Mouse (Mus musculus) c-Kit-positive CD71-negative TER-119-negative erythroid progenitor cells, embryonic 14.5 days (primary cell): ENCODE data around the gene Fhl4.

Source experiments
- DNase-seq: peaks from one replicate; pipeline ENCODE4 v3.0.0-alpha.2; 2013; ENCODE audit warnings: low read depth

Gene Fhl4

DNA sequence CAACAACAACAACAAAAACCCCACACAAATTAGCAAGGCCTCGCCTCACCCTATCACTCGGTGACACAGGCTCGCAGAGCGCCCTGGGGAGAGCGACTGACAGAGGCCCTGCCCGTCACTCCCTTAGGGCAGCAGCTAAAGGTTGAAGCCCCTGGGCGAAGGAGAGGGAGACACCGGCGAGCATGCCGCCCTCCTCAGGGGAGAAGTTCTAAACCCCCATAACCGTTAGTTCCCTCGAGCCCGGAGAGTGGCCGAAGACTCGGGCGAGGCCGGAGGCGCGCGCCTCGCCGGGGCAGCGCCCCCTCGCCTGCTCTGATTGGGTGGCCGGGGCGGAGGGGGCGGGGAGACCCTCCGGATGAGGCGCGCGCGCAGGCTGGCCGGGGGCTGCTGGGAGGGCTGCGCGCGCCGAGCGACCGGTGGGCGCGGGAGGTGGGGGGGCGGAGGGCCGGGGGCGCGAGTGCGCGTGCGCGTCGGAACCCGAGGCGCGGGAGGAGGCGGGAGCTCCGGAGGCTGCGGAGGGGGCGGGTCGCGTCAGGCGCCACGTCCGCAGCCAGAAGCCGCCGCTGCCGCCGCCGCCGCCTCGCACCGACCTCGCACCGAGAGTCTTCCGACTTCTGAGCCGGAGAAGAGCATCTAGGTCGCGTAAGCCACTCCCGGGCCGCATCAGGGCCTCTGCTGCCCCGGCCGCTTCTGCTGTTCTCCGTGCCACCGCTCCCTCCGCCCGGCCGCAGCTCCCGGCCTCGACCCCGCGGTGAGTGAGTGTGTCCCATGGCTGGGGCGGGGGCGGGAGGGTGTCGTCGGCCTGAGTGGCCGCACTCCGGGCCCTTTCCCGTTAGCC lies at the start of gene Fhl4, which contains the start of gene Tmem263:
Fhl4 (minus strand) TSS at position 249 of the 838 bp plus-strand sequence.
Tmem263 (plus strand) TSS at position 381 of the 838 bp plus-strand sequence.
- DNase-seq: peak; percentile 79

DNA sequence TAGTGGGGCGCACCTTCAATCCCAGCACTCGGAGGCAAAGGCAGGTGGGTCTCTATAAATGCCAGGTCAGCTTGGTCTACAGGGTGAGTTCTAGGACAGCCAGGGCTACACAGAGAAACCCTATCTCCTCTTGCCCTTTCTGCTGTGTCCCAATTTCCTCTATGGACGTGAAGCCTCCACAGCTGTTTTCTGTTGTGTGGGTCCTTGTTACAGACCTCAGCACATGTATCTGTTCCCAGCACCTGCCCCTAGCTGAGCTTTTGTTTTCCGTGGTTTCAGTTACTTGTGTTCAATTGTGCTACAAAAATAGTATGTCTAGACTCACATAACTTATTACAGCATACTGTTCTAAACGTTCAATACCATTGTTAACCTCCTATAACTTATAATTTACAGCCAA lies 46.9 kb upstream of the Fhl4 start:
- no peak for DNase-seq

DNA sequence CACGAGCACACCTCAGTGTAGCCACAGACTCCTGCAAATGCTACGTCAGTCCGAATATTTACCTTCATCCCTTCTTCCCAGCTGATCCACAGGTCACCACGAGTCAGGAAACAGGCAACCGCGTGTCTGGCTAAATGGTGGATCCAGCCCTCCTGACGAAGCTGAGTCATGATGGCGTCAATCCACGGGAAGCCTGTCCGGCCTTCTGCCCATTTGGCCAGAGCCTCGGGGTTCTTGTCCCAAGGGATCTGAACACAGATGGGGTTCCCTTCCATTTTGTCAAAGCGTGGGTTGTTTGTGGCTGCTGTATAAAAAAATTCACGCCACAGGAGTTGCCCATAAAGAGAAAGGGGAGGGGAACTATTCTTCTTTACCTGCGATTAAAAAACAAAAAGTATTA lies 44.0 kb upstream of the Fhl4 start:
- no peak for DNase-seq

DNA sequence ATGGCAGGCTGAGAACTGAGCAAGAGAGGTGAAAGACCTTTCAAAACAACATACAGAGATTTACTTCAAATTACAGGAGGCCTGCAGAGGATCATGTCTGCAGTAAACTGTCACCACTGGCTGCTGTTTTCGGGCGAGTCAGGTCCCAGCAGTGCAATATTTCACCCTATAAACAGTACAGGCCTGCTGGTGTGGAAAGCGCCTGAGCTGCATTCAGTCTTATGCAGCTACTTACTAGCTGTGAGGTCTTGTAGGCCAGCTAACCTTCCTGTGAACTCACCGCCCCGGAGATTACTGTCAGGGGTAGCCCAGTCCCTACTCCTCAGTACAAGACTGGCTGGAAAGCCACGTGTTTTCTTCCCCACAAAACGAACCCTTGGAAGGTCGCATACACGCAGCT lies 39.2 kb upstream of the Fhl4 start:
- no peak for DNase-seq

DNA sequence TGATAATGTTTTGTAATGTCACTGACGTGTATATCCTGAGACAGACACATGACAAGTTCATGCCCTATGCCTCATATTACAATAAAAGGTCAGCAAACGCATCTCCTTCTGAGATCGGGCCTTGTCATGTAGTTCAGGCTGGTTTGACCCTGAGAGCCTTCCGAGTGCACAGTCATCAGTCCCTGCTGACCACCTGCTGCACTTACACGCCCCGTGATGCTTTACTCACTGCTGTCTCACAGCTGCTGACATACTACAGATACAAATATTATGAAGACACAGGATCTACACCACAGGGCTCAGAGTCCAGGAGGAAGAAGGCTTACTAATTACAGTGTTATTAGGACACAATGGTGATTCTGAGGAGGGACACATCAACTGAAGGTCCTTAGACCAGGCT lies 34.3 kb upstream of the Fhl4 start:
- no peak for DNase-seq

DNA sequence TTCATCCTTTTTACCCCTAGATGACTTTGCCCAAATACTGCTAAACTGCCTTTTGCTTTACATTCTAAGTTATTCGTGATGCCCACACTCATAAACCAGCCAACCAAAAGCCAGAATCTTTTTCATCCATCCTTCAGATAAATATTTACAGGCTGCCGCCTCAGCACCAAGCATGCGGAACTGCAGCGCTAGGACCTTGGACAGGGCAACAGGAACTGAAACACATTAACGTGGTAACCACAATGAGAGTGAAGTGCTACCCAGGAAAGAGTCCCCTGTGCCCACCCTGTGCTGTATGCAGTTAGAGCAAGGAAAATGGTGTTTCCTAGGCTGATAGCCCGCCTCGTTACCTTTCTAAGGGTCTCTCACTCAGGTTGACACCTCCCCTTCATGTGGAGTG lies 26.2 kb upstream of the Fhl4 start:
- DNase-seq: peak; percentile 44

DNA sequence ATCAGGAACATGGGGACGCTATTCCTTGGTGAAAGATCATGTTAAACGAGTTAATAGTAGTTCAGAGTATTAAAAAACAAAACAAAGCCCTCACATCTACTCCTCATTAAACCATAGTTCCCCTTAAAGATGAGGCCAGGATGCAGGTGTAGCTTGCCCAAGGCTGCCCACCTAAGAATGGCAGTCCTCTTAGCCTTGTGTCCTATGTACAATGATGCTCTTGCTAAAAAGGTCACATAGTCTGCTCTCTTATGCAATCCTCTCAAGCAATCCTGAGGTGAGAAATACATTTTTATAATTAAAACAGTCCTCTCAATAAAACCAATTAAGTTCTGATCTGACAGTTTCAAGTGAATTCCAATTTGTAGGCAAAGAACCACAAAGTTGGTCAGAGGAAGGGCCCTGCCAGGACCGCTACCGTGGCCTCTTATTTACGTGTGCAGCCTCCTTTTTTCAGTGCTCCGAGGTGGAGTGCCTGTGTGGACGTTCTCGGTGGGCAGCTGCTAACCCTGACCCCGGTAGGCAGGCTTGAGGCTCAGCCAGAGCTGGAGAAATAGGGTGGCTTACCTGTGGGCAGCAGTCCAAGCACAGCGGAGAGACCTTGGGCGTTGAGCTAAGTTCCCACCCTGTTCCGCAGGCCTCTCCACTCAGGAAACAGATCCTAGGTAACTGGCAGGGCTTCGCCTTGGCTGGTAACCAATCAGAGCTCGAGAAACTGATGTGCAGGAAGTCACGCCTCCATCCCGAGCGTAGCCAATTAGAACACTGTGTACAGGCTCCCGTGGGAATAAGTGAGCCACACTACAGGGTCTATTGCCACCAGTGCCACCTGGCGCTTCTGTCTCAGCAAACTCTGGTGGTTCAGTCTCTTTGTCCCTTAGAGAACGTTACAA lies 25.3 kb upstream of the Fhl4 start, which contains the start of gene Mterf2:
Mterf2 (minus strand) TSS at position 633 of the 893 bp plus-strand sequence.
- peak; percentile 91 for DNase-seq

DNA sequence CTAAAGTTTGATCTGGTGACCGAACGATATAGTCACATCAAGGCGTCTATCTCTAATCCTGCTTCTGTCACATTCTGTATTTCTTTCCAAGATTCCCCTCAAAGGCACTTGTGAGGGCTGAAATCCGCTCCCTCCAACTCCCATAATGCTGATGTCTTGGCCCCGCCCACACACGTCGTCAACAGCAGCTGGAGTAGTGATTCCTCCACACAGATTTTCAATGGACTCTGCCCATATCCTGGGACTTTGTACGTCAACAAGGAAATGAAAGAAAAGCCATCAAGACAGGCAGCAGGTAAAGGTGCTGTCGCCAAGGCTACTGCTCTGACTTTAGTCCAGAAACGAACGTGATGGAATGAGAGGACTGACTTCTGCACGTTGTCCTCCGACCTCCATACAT lies 22.9 kb upstream of the Fhl4 start:
- no peak for DNase-seq

DNA sequence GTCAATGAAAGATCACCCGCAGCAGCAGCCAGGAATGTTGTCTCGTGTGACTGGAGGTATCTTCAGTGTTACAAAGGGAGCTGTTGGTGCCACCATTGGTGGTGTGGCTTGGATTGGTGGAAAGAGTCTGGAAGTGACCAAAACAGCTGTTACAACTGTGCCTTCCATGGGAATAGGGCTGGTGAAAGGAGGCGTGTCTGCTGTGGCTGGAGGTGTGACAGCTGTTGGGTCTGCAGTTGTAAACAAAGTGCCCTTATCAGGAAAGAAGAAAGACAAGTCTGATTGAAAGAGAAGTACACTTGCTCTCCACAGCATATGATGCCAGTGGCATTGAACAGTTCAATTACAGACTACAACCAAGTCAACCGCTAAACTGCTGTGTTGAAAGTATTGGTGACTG lies 12.1 kb upstream of the Fhl4 start:
- DNase-seq: no peak

DNA sequence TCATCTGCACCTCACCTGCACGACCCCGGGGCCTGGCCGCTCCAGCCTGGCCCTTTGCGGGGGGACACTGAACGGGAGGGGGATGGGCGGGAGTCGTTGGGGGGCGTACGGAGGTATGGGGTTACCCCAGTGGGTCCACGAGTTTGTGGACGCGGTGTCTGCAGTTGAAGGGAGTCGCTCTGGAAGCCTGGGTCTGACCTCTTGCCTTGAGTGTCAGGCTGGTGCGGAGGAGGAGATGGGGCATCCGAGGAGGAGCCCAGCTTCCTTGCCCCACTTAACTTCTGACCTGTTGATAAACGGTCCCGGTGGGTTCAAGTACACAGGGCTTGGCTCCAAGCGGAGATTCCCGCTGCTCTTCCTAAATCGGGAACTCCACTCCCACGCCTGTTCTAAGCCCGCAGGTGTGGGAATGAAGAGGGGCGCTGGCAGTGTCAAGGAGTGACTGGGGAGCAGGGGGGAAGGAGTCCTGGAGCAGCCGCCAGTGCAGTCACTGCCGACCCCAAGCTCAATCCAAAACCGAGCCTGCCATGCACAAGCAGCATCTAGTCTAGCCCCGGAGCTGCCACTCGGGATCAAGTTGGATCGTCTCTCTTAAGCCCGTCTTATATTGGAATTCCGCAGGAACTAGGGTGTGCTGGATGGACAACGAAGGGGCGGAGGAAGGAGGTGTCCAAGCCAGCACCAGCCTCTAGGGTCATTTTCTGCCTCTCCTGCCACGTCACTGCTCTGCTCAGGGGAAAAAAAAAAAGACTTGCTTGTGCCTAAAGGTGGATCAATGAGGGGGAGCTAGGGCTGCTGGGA lies 990 bp upstream of the Fhl4 start:
- peak; percentile 14 for DNase-seq

DNA sequence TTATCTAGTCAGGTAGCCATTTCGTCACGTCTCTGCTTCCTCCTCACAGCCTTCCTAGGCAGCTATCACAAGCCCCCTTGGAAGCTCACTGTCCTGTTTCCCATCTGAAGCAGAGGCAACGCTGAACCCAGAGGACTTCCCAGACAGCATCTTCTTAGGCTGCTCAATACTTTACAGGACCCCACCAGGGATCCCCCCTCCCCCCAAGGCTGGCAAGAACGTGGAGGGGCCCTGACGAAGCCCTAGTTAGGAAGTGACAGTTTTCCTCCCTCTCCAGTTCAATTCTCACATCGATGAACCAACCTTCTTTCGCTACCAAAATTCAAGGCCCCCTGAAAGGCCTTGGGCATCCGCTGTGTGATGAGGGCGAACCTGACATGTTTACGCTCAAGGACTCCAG lies 454 bp downstream of the Fhl4 start:
- no peak for DNase-seq

DNA sequence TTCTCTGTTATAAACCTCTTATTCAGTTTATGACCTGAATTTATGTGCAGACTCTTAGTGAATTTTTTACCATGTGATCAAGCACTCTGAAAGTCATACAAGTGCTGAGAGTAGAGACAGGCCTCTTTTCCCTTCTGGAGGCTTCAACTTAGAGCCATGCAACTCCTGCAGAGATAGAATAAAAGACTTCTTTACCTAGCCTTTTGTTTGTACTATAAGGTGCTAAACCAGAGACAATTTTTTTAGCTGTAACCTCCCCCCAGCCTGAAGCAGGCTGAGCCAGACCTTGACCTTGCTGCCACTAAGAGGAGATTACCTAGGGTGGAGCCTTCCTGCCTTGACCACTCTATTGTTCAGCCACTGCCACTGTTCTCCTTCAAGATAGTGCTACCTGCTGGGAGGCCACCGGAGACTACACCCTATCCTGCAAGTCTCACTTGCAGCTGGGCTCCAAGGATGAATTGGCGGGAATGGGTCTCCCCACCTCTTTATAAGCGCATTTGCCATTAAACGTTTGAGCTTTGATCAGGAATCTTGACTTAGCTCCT lies 30.6 kb downstream of the Fhl4 start:
- no peak for DNase-seq

DNA sequence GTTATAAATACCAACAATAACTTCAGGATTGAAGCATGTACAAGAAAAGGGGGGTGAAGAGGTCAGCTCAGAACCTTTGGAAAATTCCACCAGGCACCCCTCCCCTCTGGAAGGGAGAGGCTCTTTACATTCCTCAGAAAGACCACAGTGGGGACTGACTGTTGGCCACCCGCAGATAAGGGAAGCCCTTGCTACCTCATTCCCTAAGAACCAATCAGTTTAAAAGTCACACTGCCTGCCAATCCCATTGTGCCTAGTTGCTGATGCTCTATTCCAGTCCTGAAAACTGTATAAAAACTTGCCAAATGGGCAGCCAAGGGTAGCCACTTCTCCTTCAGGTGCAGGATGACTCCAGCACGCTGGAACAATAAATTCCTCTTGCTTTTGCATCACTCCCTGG lies 47.4 kb downstream of the Fhl4 start:
- DNase-seq: no peak

DNA sequence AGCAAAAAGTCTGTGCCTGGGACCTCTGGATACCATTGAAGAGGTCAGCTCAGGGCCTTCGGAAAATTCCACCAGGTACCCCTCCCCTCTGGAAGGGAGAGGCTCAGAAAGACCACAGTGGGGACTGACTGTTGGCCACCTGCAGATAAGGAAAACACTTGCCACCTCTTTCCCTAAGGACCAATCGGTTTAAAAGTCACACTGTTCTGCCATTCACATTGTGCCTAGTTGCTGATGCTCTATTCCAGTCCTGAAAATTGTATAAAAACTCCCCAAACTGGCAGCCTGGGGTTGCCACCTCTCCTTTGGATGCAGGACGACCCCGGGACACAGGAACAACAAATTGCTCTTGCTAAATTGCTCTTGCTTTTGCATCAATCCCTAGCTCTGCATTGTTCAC lies 49.8 kb downstream of the Fhl4 start:
- DNase-seq: no peak

DNA sequence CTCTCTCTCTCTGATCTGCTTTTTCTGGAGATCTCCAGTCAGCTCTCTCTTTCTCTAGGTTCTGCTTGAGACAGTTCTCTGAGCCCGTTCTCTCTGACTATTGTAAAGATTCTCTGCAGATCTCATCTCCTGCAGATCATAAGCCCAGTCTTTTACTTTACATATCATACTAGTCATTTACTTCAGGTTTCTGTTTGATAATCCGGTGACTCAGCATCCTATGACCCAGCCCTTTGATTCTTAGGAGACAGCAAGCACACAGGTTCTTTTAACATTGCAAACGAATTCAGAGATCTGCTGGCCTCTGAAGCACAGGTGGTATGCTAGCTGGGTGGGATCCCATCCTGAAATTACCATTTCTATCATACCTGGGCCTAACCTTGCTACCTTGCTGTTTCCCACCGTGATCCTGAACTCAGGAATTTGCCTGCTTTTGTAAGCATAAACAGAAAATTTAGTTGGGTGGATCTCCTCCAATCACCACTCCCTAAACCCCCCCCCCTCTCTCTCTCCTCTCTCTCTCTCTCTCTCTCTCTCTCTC lies 51.6 kb downstream of the Fhl4 start:
- DNase-seq: no peak

DNA sequence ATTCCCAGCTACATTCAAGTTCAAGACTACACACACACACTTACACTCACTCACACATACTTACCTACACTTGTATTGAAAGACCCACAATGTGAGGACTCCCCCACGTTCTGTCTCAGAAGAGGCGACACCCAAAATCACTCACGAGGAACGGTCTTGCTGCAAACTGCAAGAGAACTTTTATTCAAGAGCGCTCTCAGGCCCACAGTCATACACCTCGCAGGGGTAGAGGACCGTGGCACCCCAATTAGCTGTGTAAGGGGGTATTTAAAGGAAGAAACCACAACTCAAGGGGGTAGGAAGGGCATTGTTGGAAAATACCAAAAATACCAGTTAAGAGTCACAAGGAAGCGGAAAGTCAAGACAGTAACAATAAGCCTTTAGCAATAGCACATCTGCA lies 54.3 kb downstream of the Fhl4 start:
- no peak for DNase-seq

DNA sequence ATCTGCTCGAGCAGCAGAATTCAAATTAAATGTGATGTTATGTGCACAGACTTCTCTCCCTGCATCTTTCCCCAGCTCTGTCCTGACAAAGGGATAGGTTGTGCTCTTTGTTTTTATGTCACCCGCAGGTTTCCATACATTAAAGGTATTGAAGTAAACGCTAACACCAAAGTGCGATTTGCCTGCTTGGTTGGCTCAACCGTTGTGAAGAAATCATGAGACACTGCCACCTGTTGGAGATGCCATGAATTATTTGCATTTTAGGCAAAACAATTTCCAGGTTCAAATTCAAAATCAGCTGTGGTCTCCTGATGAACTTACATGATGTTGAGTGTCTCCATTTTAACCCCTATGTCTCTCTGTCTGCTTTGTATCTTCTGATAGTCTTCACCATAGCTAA lies 55.7 kb downstream of the Fhl4 start:
- DNase-seq: peak; percentile 17
